Mouse (Mus musculus) liver, adult 2 months (tissue): ENCODE results near the gene Mettl1.

ENCODE experiments used
- CTCF ChIP-seq: fragments of 200-500 bp; IDR thresholded peaks from 2 replicates; pipeline ENCODE4 v1.5.1; 2011; ENCODE audit warnings: low read depth, low read length, control low read depth
- POLR2A ChIP-seq: fragments of 200-500 bp; IDR thresholded peaks from 2 replicates; pipeline ENCODE4 v1.6.1; 2011; ENCODE audit warnings: low read length, control low read depth; ENCODE audit not compliant: insufficient read depth; ENCODE audit errors: extremely low read depth

- TF ChIP-seq CTCF (no peak), POLR2A (no peak)
Observed at GRCm38 (mm10) chr10:127036273-127036672, 4.9 kb upstream of the Mettl1 start.
